Mouse (Mus musculus) embryonic facial prominence, embryonic 11.5 days (tissue): ENCODE measurements around the gene Gja4. TPM values are rescaled to one million over a fixed set of nuclear protein-coding genes. Genes with fewer than 3 reads are reported as not detected.
A peak's percentile ranks its signal among the peaks of the same experiment; 100 is the strongest.

Experiments
- ATAC-seq: fragments of 200-750 bp; cut with Nextera tagmentation; replicated peaks from 2 replicates; pipeline ENCODE4 v1.8.0; 2017; ENCODE audit warnings: low read depth; ENCODE audit not compliant: insufficient number of reproducible peaks, low FRiP score, low TSS enrichment
- DNase-seq: peaks from one replicate; pipeline ENCODE4 v3.0.0-alpha.2; 2015; ENCODE audit warnings: low spot score
- H3K27ac ChIP-seq: fragments of 300-500 bp; sonication (generic); replicated peaks from 2 replicates; pipeline ENCODE4 v1.5.1; 2014; ENCODE audit warnings: mild to moderate bottlenecking, low read depth, low read length, control low read depth
- H3K27me3 ChIP-seq: fragments of 300-500 bp; sonication (generic); 2 replicates; pipeline ENCODE4 v1.6.1; 2014; ENCODE audit warnings: mild to moderate bottlenecking, low read length, moderate library complexity, mixed read lengths; ENCODE audit not compliant: control insufficient read depth, insufficient read depth
- H3K36me3 ChIP-seq: fragments of 300-500 bp; sonication (generic); replicated peaks from 2 replicates; pipeline ENCODE4 v1.6.1; 2014; ENCODE audit warnings: low read depth, mild to moderate bottlenecking, low read length, moderate library complexity, mixed read lengths; ENCODE audit not compliant: control insufficient read depth, insufficient read depth
- H3K4me1 ChIP-seq: fragments of 300-500 bp; sonication (generic); 2 replicates; pipeline ENCODE4 v1.6.1; 2014; ENCODE audit warnings: low read length, mixed read lengths; ENCODE audit not compliant: control insufficient read depth, insufficient read depth
- H3K4me2 ChIP-seq: fragments of 300-500 bp; sonication (generic); 2 replicates; pipeline ENCODE4 v1.6.1; 2014; ENCODE audit warnings: low read depth, mild to moderate bottlenecking, control low read depth, low read length, moderate library complexity
- H3K4me3 ChIP-seq: fragments of 300-500 bp; sonication (generic); 2 replicates; pipeline ENCODE4 v1.5.1; 2014; ENCODE audit warnings: low read depth, low read length, control low read depth
- H3K9ac ChIP-seq: fragments of 300-500 bp; sonication (generic); replicated peaks from 2 replicates; pipeline ENCODE4 v1.6.1; 2014; ENCODE audit warnings: mild to moderate bottlenecking, control low read depth, low read length
- H3K9me3 ChIP-seq: fragments of 300-500 bp; sonication (generic); replicated peaks from 2 replicates; pipeline ENCODE4 v1.6.1; 2016; ENCODE audit warnings: mild to moderate bottlenecking, low read length, inconsistent platforms, mixed read lengths; ENCODE audit not compliant: control insufficient read depth
- whole genome bisulfite sequencing: fragments of 180-500 bp; shearing (Covaris S2); extraction: QIAGEN DNeasy Blood & Tissue Kit; methylation state at CpG from one replicate; pipeline ENCODE4 v1.1.7; 2014; 5-methylcytosine and 5-hydroxymethylcytosine counted together
- polyA plus RNA-seq: library from polyadenylated mRNA; unstranded; fragments of >200 nt; fragmentation: Nextera tagmentation; extraction: Ambion mirVana; gene quantifications from 2 replicates; pipeline ENCODE4 v1.2.1, GENCODE M21; 2014

The Gja4 gene
- polyA plus RNA-seq, 1 experiment from 2014 or later: 13.4 TPM

DNA sequence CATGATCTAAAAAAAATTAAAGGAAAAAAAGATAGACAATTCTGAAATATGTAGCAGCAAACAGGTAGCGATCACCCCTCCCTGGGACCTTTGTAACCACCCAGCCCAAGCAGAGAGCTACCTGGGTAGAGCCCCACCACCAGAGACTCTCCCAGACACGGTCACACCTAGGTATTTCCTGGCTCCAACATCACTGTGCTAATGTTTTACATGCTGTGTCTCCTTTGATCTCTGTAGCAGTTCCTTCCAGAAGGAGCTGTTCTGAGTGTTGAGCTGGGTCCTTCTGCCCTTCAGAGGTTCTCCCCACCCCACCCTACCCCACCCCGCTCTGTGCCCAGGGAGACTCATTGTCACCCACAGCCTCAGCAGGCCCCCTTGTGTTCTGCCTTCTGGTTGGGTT is 9.8 kb upstream of the Gja4 start:
- no peak overlapping the region for H3K27ac ChIP-seq
- 89% methylated on average over 3 of the region's 3 CpGs for WGBS
- no peaks in the 10 kb centered on the region for H3K4me1 ChIP-seq
- H3K9me3 ChIP-seq: no peaks in the 10 kb centered on the region
- no peak for ATAC-seq
- no peak overlapping the region for H3K4me3 ChIP-seq
- H3K36me3 ChIP-seq: no peaks in the 10 kb centered on the region
- H3K9ac ChIP-seq: no peak overlapping the region
- no peak for DNase-seq
- no peak overlapping the region for H3K4me2 ChIP-seq
- no peaks in the 10 kb centered on the region for H3K27me3 ChIP-seq

DNA sequence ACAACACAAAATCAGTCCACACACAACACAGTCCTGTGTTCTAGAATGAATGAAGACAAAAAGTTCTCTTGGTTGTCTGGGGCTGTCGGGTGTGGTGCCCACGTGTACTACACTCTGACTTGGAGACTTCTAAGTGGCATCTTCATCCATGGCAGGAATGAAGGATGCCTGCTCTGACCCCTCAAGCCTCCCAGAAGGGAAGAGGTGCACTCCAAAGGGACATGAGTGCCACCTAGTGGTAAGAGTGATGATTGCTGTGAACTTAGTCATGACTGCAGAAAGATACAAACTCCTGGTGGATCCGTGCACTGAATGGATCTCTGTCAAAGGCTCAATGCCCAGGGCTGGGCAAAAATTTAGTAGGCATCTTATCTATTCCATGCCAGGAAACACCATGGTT is 5.8 kb upstream of the Gja4 start:
- Histone ChIP-seq H3K27me3 (no peaks in the 10 kb centered on the region), H3K27ac (no peak overlapping the region), H3K4me3 (no peak overlapping the region), H3K4me1 (no peaks in the 10 kb centered on the region), H3K4me2 (no peak overlapping the region), H3K36me3 (no peaks in the 10 kb centered on the region), H3K9ac (no peak overlapping the region), H3K9me3 (no peaks in the 10 kb centered on the region)
- DNase-seq (peak; percentile 89), ATAC-seq (no peak)
- WGBS: 7% methylated on average over 3 of the region's 3 CpGs

DNA sequence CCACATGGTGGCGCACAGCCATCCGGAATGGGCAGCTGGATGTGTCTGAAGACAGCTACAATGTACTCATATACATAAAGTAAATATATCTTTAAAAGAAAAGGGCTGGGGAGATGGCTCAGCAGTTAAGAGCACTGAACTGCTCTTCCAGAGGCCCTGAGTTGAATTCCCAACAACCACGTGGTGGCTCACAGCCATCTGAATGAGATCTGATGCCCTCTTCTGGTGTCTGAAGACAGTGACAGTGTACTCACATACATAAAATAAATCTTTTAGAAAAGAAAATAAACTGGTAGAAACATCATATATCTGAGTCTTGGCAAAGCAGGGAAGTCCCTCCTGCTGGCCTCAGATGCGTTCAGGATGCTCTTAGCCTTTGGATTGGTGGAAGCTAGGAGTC is 3.3 kb upstream of the Gja4 start:
- ATAC-seq: no peak
- Histone ChIP-seq H3K4me2 (no peak overlapping the region), H3K27ac (no peak overlapping the region), H3K27me3 (peaks cover 6% of the 10 kb centered on the region; the same call in 1 of the 2 replicates), H3K4me3 (no peak overlapping the region), H3K4me1 (no peaks in the 10 kb centered on the region), H3K36me3 (no peaks in the 10 kb centered on the region), H3K9me3 (no peaks in the 10 kb centered on the region), H3K9ac (no peak overlapping the region)
- 61% methylated on average over 4 of the region's 4 CpGs for WGBS
- DNase-seq: no peak

DNA sequence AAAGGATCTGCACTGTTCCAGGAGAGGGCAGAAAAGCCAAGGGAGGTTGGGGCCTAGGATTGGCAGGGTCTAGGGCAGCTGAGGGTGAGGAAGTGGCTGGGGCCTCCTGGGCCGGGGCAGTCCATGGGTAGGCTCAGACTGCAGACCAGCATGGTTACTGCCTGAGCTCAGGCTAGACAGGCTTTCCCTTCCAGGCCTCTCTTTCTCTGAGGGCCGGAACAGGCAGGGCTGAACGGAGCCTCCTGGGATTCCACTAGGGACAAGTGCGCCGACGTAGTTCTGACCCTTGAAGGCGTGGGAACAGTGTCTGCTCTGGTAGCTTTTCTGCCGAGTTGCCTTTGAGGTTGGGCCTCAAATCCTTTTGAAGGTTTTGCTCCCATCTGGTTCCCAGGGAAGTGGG is 1.9 kb upstream of the Gja4 start:
- H3K4me2 ChIP-seq: no peak overlapping the region
- WGBS: 86% methylated on average over 8 of the region's 8 CpGs
- no peak overlapping the region for H3K9ac ChIP-seq
- H3K36me3 ChIP-seq: no peaks in the 10 kb centered on the region
- no peaks in the 10 kb centered on the region for H3K4me1 ChIP-seq
- H3K9me3 ChIP-seq: no peaks in the 10 kb centered on the region
- peaks cover 8% of the 10 kb centered on the region; the same call in 1 of the 2 replicates for H3K27me3 ChIP-seq
- no peak overlapping the region for H3K4me3 ChIP-seq
- ATAC-seq (no peak), DNase-seq (no peak)
- H3K27ac ChIP-seq: no peak overlapping the region

DNA sequence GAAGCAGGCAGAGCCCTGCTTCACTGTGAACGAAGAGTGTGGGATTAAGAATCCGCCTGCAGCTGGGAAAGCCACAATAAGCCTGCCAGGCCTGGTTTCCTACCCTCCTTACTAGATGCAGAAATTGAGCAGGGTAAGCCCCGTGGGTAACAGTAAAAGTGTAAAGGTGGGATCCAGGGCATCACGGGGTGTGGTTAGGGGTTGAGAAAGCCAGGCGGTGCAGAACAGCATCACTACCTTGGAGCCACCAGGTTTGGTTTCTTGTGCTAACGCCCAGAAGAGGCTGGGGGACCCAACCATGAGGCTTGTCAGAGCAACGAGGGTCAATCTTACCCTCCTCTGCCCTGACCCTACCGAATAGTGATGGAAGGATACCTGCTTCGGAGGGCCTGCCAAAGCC is 746 bp upstream of the Gja4 start:
- no peak overlapping the region for H3K4me3 ChIP-seq
- no peaks in the 10 kb centered on the region for H3K4me1 ChIP-seq
- 43% methylated on average over 9 of the region's 9 CpGs for WGBS
- ATAC-seq (no peak), DNase-seq (no peak)
- no peaks in the 10 kb centered on the region for H3K36me3 ChIP-seq
- peaks cover 8% of the 10 kb centered on the region; the same call in 1 of the 2 replicates for H3K27me3 ChIP-seq
- H3K4me2 ChIP-seq: no peak overlapping the region; the same call in 1 of the 2 replicates
- no peak overlapping the region for H3K9ac ChIP-seq
- H3K9me3 ChIP-seq: no peaks in the 10 kb centered on the region
- no peak overlapping the region for H3K27ac ChIP-seq

DNA sequence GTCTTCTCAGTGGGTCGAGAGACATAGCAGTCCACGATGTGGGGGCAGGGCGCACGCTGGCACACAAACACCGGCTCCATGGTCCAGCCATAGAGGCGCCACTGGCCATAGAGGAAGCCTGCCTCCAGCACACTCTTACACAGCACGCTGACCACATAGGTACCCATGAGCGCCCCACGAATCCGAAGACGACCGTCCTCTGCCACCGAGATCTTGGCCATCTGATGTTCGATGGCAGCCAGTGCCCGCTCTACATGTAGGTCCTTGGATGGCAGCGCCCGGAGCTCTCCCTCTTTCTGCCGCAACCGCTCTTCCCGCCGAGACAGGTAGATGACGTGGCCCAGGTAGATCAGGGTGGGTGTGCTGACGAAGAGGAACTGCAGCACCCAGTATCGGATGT is 1.5 kb downstream of the Gja4 start:
- no peaks in the 10 kb centered on the region for H3K9me3 ChIP-seq
- no peak overlapping the region for H3K4me2 ChIP-seq
- H3K4me3 ChIP-seq: no peak overlapping the region
- H3K27me3 ChIP-seq: peaks cover 8% of the 10 kb centered on the region; the same call in 1 of the 2 replicates
- H3K9ac ChIP-seq: no peak overlapping the region
- WGBS: 63% methylated on average over 24 of the region's 24 CpGs
- no peaks in the 10 kb centered on the region for H3K36me3 ChIP-seq
- DNase-seq (no peak), ATAC-seq (no peak)
- no peaks in the 10 kb centered on the region for H3K4me1 ChIP-seq
- H3K27ac ChIP-seq: no peak overlapping the region

DNA sequence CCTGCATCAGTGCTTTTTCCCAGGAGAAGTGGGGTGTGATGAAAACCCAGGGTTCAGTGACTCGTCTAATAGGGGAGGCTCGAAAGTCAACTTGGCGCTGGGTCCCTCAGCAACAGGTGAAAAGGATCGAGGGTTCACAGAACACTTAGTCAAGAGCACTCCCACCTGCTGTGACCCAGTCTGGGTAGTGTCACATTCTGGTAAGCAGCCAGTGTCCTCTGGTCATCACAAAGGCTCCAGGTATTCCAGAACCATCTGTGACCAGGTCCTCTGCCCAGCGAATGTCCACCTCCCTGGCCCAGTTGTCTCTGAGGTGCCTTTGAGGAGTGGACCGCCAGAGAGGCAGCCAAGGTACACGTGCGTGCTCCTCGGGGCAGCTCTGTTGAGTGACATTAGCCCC is 2.3 kb downstream of the Gja4 start:
- Histone ChIP-seq H3K4me3 (no peak overlapping the region), H3K27ac (no peak overlapping the region), H3K36me3 (no peaks in the 10 kb centered on the region), H3K9me3 (no peaks in the 10 kb centered on the region), H3K9ac (no peak overlapping the region), H3K4me1 (no peaks in the 10 kb centered on the region), H3K27me3 (peaks cover 8% of the 10 kb centered on the region; the same call in 1 of the 2 replicates), H3K4me2 (no peak overlapping the region)
- WGBS: 56% methylated on average over 9 of the region's 9 CpGs
- no peak for ATAC-seq
- no peak for DNase-seq

DNA sequence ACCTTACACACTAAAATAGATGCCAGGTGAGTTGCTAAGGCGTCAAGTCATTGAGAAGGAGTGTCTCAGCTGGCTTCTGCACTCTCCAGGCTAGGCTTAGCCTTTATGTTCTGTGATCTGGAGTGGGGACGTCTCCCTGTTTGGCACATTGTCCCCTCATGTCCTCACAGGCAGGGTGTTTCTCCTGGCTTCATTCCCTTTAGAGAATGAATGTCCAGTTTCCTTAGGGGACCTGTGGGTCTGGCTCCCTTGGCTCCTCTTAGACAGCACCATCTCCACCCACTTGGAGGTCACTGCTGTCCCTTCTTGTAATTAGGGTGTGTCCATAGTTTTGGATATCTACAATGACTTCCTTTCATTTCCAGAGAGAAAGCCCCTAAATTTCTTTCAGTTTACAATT is 6.9 kb downstream of the Gja4 start:
- no peak overlapping the region for H3K4me2 ChIP-seq
- no peaks in the 10 kb centered on the region for H3K9me3 ChIP-seq
- 70% methylated on average over 2 of the region's 2 CpGs for WGBS
- ATAC-seq: no peak
- H3K9ac ChIP-seq: no peak overlapping the region
- H3K27me3 ChIP-seq: no peaks in the 10 kb centered on the region
- no peaks in the 10 kb centered on the region for H3K4me1 ChIP-seq
- no peak for DNase-seq
- no peak overlapping the region for H3K4me3 ChIP-seq
- H3K27ac ChIP-seq: no peak overlapping the region
- no peaks in the 10 kb centered on the region for H3K36me3 ChIP-seq
